Mouse (Mus musculus) G1E (cell line): ENCODE data around the gene Magi2.

Experiments used
- CTCF ChIP-seq: IDR thresholded peaks from 2 replicates; pipeline ENCODE4 v1.5.1; 2012; ENCODE audit warnings: low read depth, low read length, inconsistent platforms, mixed read lengths
- GATA1 ChIP-seq: IDR thresholded peaks from 2 replicates; pipeline ENCODE4 v1.6.1; 2012; ENCODE audit warnings: borderline replicate concordance, low read length, inconsistent platforms, mixed read lengths
- POLR2AphosphoS5 ChIP-seq: IDR thresholded peaks from 2 replicates; pipeline ENCODE4 v1.6.1; 2012; ENCODE audit warnings: low read depth, low read length, inconsistent platforms; ENCODE audit not compliant: insufficient replicate concordance
- TAL1 ChIP-seq: conservative IDR thresholded peaks from 2 replicates; pipeline ENCODE4 v1.6.1; 2012; ENCODE audit warnings: low read depth, low read length, inconsistent platforms, mixed read lengths

- TF ChIP-seq CTCF (no peak), GATA1 (no peak), TAL1 (no peak), POLR2AphosphoS5 (no peak)
Observed at GRCm38 (mm10) chr5:20432148-20432813, 1205.4 kb downstream of the Magi2 start.
